Mouse (Mus musculus) lung, adult 2 months (tissue): ENCODE results near the gene Tnrc18.

Source experiments
- CTCF ChIP-seq: fragments of 200-500 bp; IDR thresholded peaks from 2 replicates; pipeline ENCODE4 v1.5.1; 2011; ENCODE audit warnings: mild to moderate bottlenecking, low read length, control low read depth; ENCODE audit not compliant: insufficient read depth
- POLR2A ChIP-seq: fragments of 200-500 bp; IDR thresholded peaks from 2 replicates; pipeline ENCODE4 v1.6.1; 2011; ENCODE audit warnings: low read depth, mild to moderate bottlenecking, control low read depth, low read length, borderline replicate concordance; ENCODE audit errors: extremely low read depth

GRCm38 (mm10) chr5:142679065-142679464, 138.4 kb downstream of the Tnrc18 start:
- no peak for TF ChIP-seq CTCF
- TF ChIP-seq POLR2A = no peak
